In genomic region chr7:80441986-80442904, GRCm38 (mm10) we compare ENCODE assay signal across 10 mouse cellular contexts. TPM values are rescaled to one million over a fixed set of nuclear protein-coding genes. Genes with fewer than 3 reads are reported as not detected.
DNase-seq lines count a peak whose midpoint lies in the region; ATAC-seq lines count a peak whose summit lies in the region.
"Had no signal": no experiment of that assay in that cellular context is flagged by ENCODE, and none has a peak within 500 bp of the region (broad histone marks: within the 10 kb centered on the region; RNA-seq: fewer than 3 reads in every experiment).

No protein-coding gene starts in this region.

- no peak for ATAC-seq in cerebellum, adult (ENCODE audit: insufficient number of reproducible peaks, low FRiP score, low TSS enrichment)

- peak overlapping the region; percentile 84 for H3K27ac ChIP-seq in limb, embryonic 10.5 days

- intact Hi-C loops in left cerebral cortex, postnatal 4 days (cut with DNase I): no loop called here

- no peaks in the 10 kb centered on the region for H3K27me3 ChIP-seq in limb, embryonic 10.5 days (ENCODE audit: low read depth, poor library complexity, severe bottlenecking)
- H3K27me3 ChIP-seq: CH12.LX had no signal

- no peak overlapping the region for H3K4me3 ChIP-seq in limb, embryonic 10.5 days

- WGBS in limb, embryonic 10.5 days: 49% methylated on average over 11 of the region's 11 CpGs

- no peaks in the 10 kb centered on the region for H3K9me3 ChIP-seq in limb, embryonic 10.5 days (replicated peaks)

- no peaks in the 10 kb centered on the region for H3K36me3 ChIP-seq in limb, embryonic 10.5 days

- peak; percentile 25 to 43 for DNase-seq in cerebellum, postnatal 25 days
- DNase-seq in left cerebral cortex, postnatal 4 days: peak; percentile 72
- no peak for DNase-seq in left cerebral cortex, adult 8-10 months (ENCODE audit: low spot score in 2 of 2)
- DNase-seq in T-cell, adult 2 months (ENCODE audit: low spot score): peak; percentile 49
- DNase-seq in limb, embryonic 10.5 days (ENCODE audit: low spot score): peak; percentile 57
- DNase-seq in thymus, postnatal 25 days: no peak
- DNase-seq in ovary, postnatal 10 days (ENCODE audit: low spot score): no peak
- DNase-seq: kidney, postnatal 25 days had no signal

- peaks cover 84% of the 10 kb centered on the region for H3K4me1 ChIP-seq in limb, embryonic 10.5 days

RNA-seq across cellular contexts. Expression of gene Furin, which starts 37.0 kb away (rescaled TPM):
- total RNA-seq in left cerebral cortex, postnatal 4 days (2021): 10 to 100 TPM; 41.5 to 44.8 TPM
- total RNA-seq in left cerebral cortex, adult 8-10 months (2022): 10 to 100 TPM; 30.7 to 33.6 (median 33.2) TPM
- polyA plus RNA-seq in limb, embryonic 10.5 days (2016; fragmentation: Nextera tagmentation; extraction: Ambion mirVana): 8.8 and 9.4 TPM in 2 replicates

RNA-seq across cellular contexts. Expression of gene Fes, which starts 54.5 kb away (rescaled TPM):
- total RNA-seq in left cerebral cortex, postnatal 4 days (2021): 1 to 10 TPM; 5.2 to 7.5 TPM
- 10 to 100 TPM in 1 of 4 experiments, 1 to 10 TPM in 3; 4.5 to 10.5 (median 6.9) TPM for total RNA-seq in left cerebral cortex, adult 8-10 months (2022)
- 7.6 and 13.2 TPM in 2 replicates for polyA plus RNA-seq in limb, embryonic 10.5 days (2016; fragmentation: Nextera tagmentation; extraction: Ambion mirVana)

Comparison
In these comparisons a context has a peak if more than half of its experiments do, and no peak if none do; other contexts are left out.
1. DNase-seq: peak in cerebellum, postnatal 25 days (2 of 2), left cerebral cortex, postnatal 4 days (single experiment), T-cell, adult 2 months (single experiment) and limb, embryonic 10.5 days (single experiment); none in left cerebral cortex, adult 8-10 months (0 of 2), thymus, postnatal 25 days (single experiment) and ovary, postnatal 10 days (single experiment).